Mouse (Mus musculus): ENCODE data around the gene Ntn4.

DNA sequence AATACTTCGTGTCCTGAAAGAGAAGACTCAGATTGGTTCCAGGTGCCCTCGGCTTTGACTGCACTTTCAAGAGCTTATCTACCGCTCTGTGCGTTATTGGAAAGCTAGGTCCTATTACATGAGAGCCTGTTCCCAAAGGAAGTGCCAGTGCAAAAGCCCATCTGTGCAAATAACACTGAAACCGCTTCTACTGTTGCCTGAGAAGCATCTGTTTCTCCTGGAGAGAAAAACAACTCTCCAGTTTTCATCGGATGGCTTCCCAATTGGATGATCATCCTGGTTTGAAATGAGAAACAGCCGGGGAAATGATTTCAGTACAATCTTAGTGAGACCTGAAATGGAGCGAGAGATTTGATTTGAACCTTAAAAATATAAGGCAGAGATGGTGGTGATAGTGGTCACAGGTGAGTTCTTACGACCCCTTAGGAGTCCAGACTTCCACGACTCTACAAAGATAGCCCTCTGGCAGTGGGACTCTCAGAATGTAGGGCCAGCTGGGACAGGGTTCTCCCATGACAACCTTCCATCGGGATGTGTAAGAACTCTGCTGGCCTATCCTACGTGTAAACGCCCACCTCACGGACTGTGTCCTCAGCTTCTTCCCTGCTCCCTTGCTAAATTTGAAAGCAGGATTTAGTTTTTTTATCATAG lies 101.1 kb downstream of the Ntn4 start:
- TF ChIP-seq CTCF (IDR thresholded peaks at IDR 0.05; ENCODE audit: borderline replicate concordance, insufficient read depth, low read depth, low read length): no peak
- no peak for TF ChIP-seq POLR2A (IDR thresholded peaks at IDR 0.05; ENCODE audit: borderline replicate concordance, insufficient read depth, low read length)

All from cerebellum, adult 2 months (tissue).